Mouse (Mus musculus) CH12.LX (cell line): Measurements from ENCODE around the gene Tmem245. TPM values are rescaled to one million over a fixed set of nuclear protein-coding genes. Genes with fewer than 3 reads are reported as not detected.
A peak's percentile ranks its signal among the peaks of the same experiment; 100 is the strongest.

Experiments
- DNase-seq: peaks from one replicate; pipeline ENCODE4 v3.0.0-alpha.2; 2013; ENCODE audit errors: extremely low read depth
- H3K27ac ChIP-seq: 2 replicates; pipeline ENCODE4 v1.5.1; 2012; ENCODE audit warnings: low read depth, mild to moderate bottlenecking, control low read depth, moderate library complexity; ENCODE audit not compliant: insufficient read depth
- H3K27me3 ChIP-seq: replicated peaks from 2 replicates; pipeline ENCODE3; 2012; ENCODE audit warnings: inconsistent platforms
- H3K36me3 ChIP-seq, 2 experiments: replicated peaks in 1 of 2; 2 replicates each; pipeline versions ENCODE3 to v1.6.1; 2012; ENCODE audit warnings: inconsistent platforms in 1 of 2, low read length in 1 of 2, mild to moderate bottlenecking in 1 of 2, mixed read lengths in 1 of 2, moderate library complexity in 1 of 2; ENCODE audit not compliant: control insufficient read depth in 1 of 2, insufficient read depth in 1 of 2
- H3K4me1 ChIP-seq, 2 experiments: 2 replicates each; pipeline ENCODE4 v1.6.1; 2012; ENCODE audit warnings: inconsistent platforms in 1 of 2, moderate library complexity in 1 of 2; ENCODE audit not compliant: insufficient read depth in 2 of 2, control insufficient read depth in 1 of 2
- H3K4me2 ChIP-seq: 2 replicates; pipeline ENCODE4 v1.6.1; 2012; ENCODE audit warnings: low read depth, mild to moderate bottlenecking, control low read depth; ENCODE audit not compliant: poor library complexity, insufficient read depth, severe bottlenecking
- H3K4me3 ChIP-seq, 3 experiments: fragments of 150-350 bp in 1 of 3; sonication (generic) in 1 of 3; replicated peaks in 1 of 3; 2 replicates each; pipeline versions ENCODE3 to v1.5.1; 2011 to 2012; ENCODE audit warnings: low read depth in 2 of 3, low read length in 2 of 3, mild to moderate bottlenecking in 2 of 3, moderate library complexity in 2 of 3, control low read depth in 1 of 3, improper control_type of control experiment in 1 of 3, inconsistent platforms in 1 of 3, mixed read lengths in 1 of 3; ENCODE audit not compliant: poor library complexity in 1 of 3
- H3K79me2 ChIP-seq: replicated peaks from 2 replicates; pipeline ENCODE4 v1.6.1; 2012; ENCODE audit warnings: mild to moderate bottlenecking, moderate library complexity; ENCODE audit not compliant: control insufficient read depth, poor library complexity, insufficient read depth, severe bottlenecking; ENCODE audit errors: extremely low read depth
- H3K9ac ChIP-seq: 2 replicates; pipeline ENCODE4 v1.6.1; 2012; ENCODE audit warnings: low read depth, mild to moderate bottlenecking, control low read depth, moderate library complexity; ENCODE audit not compliant: insufficient read depth
- H3K9me3 ChIP-seq: replicated peaks from 2 replicates; pipeline ENCODE3; 2012; ENCODE audit warnings: low read length, inconsistent platforms, mixed read lengths
- CHD1 ChIP-seq: IDR thresholded peaks from 2 replicates; pipeline ENCODE4 v1.6.1; 2012; ENCODE audit warnings: low read depth, low read length, improper control_type of control experiment, inconsistent platforms
- CTCF ChIP-seq, 2 experiments: IDR thresholded peaks in 1 of 2; conservative IDR thresholded peaks in 1 of 2; 2 replicates each; pipeline ENCODE4 v1.5.1; 2011 to 2012; ENCODE audit warnings: low read depth in 2 of 2, low read length in 2 of 2, improper control_type of control experiment in 1 of 2, inconsistent platforms in 1 of 2, mild to moderate bottlenecking in 1 of 2, moderate library complexity in 1 of 2
- EP300 ChIP-seq: IDR thresholded peaks from 2 replicates; pipeline ENCODE4 v1.6.1; 2011; ENCODE audit warnings: low read length, improper control_type of control experiment
- GABPA ChIP-seq: IDR thresholded peaks from 2 replicates; pipeline ENCODE4 v1.6.1; 2012; ENCODE audit warnings: low read depth, low read length, improper control_type of control experiment, inconsistent platforms; ENCODE audit not compliant: insufficient replicate concordance
- JUN ChIP-seq: IDR thresholded peaks from 2 replicates; pipeline ENCODE4 v1.6.1; 2011; ENCODE audit warnings: low read depth, mild to moderate bottlenecking, low read length, improper control_type of control experiment, moderate library complexity; ENCODE audit not compliant: insufficient read depth
- MAZ ChIP-seq: IDR thresholded peaks from 2 replicates; pipeline ENCODE4 v1.6.1; 2012; ENCODE audit warnings: low read depth, mild to moderate bottlenecking, inconsistent platforms, low read length, improper control_type of control experiment, moderate library complexity
- MXI1 ChIP-seq: IDR thresholded peaks from 2 replicates; pipeline ENCODE4 v1.6.1; 2011; ENCODE audit warnings: mild to moderate bottlenecking, low read depth, low read length, improper control_type of control experiment
- MYC ChIP-seq: IDR thresholded peaks from 2 replicates; pipeline ENCODE4 v1.6.1; 2011; ENCODE audit warnings: low read depth, mild to moderate bottlenecking, improper control_type of control experiment, low read length
- NELFE ChIP-seq: IDR thresholded peaks from 2 replicates; pipeline ENCODE4 v1.6.1; 2011; ENCODE audit warnings: low read depth, low read length, improper control_type of control experiment
- NRF1 ChIP-seq: IDR thresholded peaks from 2 replicates; pipeline ENCODE4 v1.6.1; 2014; ENCODE audit warnings: low read depth, mild to moderate bottlenecking, inconsistent platforms, low read length, improper control_type of control experiment, moderate library complexity
- SIN3A ChIP-seq: IDR thresholded peaks from 2 replicates; pipeline ENCODE4 v1.6.1; 2012; ENCODE audit warnings: low read length, improper control_type of control experiment, inconsistent platforms
- UBTF ChIP-seq: IDR thresholded peaks from 2 replicates; pipeline ENCODE4 v1.6.1; 2012; ENCODE audit warnings: low read depth, mild to moderate bottlenecking, inconsistent platforms, low read length, improper control_type of control experiment, moderate library complexity
- USF1 ChIP-seq: IDR thresholded peaks from 2 replicates; pipeline ENCODE4 v1.6.1; 2014; ENCODE audit warnings: low read depth, mild to moderate bottlenecking, inconsistent platforms, low read length, improper control_type of control experiment
- USF2 ChIP-seq: conservative IDR thresholded peaks from 2 replicates; pipeline ENCODE4 v1.6.1; 2011; ENCODE audit warnings: low read depth, low read length, improper control_type of control experiment
- ZC3H11A ChIP-seq: IDR thresholded peaks from 2 replicates; pipeline ENCODE4 v1.6.1; 2012; ENCODE audit warnings: low read depth, mild to moderate bottlenecking, inconsistent platforms, low read length, improper control_type of control experiment
- dilution Hi-C: fragments of 300-500 bp; cut with MboI; formaldehyde crosslinking; loops from 2 replicates; pipeline ENCODE4 v1.14.3; 2020; ENCODE audit warnings: low sequenced_read_pairs; ENCODE audit not compliant: extremely low pct_unique_long_range_greater_than_20kb, extremely low pct_ligation_motif_present
- in situ Hi-C: fragments of 300-500 bp; cut with MboI; formaldehyde crosslinking; loops from 3 replicates; pipeline ENCODE4 v1.14.3; 2019; ENCODE audit warnings: low sequenced_read_pairs, low pct_ligation_motif_present, low pct_unique_long_range_greater_than_20kb, mixed read lengths
- polyA plus RNA-seq: library from polyadenylated mRNA; unstranded; fragments of >175 nt; gene quantifications from 2 replicates; pipeline ENCODE4 v1.2.1, GENCODE M21; 2012; ENCODE audit warnings: low read depth; ENCODE audit not compliant: insufficient read length
- total RNA-seq, 2 experiments: library from RNA; depleted of rRNA; stranded (reverse); fragments of 300-350 nt in 1 of 2; fragments of >200 nt in 1 of 2; gene quantifications; 2 replicates each; pipeline ENCODE4 v1.2.3; 2012 to 2014

Tmem245 gene
- total and polyA plus RNA-seq, 3 experiments: 4.4 to 9.0 (median 5.6) TPM

DNA sequence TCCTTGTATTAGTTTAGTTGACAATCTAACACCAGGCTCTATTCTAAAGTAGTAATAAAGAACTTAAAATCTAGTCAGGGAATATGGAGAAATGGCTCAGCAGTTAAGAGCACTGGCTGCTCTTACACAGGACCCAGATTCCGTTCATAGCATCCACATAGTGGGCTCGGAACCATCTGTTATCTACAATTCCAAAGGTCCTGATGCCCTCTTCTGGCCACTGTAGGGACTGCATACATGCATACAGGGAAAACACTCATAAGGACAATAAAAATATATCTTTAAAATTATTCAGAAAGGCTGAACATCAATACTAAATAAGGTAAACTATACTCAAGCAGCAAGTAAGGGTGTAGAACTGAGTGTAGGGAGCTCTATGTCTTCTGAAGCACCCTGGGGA is 45.6 kb downstream of the Tmem245 start:
- dilution Hi-C loops: no loop called here
- H3K4me1 ChIP-seq: peaks cover 16 to 34% of the 10 kb centered on the region in 2 experiments
- TF ChIP-seq UBTF (no peak), CTCF (conservative IDR thresholded peaks at IDR 0.05 in 1 of 2, IDR thresholded peaks at IDR 0.05 in 1 of 2; ENCODE audit: low read depth in 2 of 2, low read length in 2 of 2) (peak in 1 of 2 experiments; percentile 21; a peak in 2 of 4 replicates)
- TF ChIP-seq, all 38 proteins: peak for 1
- Histone ChIP-seq H3K9ac (no peak overlapping the region), H3K27me3 (no peaks in the 10 kb centered on the region), H3K27ac (no peak overlapping the region), H3K36me3 (peaks cover 40 to 81% of the 10 kb centered on the region in 2 experiments), H3K79me2 (no peaks in the 10 kb centered on the region), H3K4me3 (no peak overlapping the region), H3K4me2 (no peak overlapping the region), H3K9me3 (peaks cover 3% of the 10 kb centered on the region)
- in situ Hi-C loops: no loop called here
- DNase-seq: no peak

DNA sequence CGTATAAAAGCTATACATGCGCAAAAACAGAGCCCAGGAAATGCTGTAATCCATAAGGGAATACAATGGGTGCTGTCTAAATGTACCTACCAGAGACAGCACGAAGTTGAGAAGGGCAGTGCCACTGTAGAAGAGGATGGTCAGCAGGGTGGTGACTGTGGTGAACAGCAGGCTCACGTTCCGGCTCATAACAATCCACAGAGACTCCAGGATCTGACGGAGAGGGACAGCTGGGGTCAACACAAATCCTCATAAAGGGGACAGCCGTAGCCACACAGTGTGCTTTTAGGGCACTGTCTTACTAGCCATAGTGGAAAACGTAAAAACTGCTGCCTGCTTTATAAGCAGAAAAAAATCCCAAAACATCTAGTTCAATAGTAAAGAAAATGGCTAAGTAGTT is 48.0 kb downstream of the Tmem245 start:
- no peak overlapping the region for H3K4me3 ChIP-seq
- dilution Hi-C loops (no loop called here), in situ Hi-C loops (no loop called here)
- no peaks in the 10 kb centered on the region for H3K79me2 ChIP-seq
- no peak overlapping the region for H3K27ac ChIP-seq
- no peaks in the 10 kb centered on the region for H3K27me3 ChIP-seq
- no peak overlapping the region for H3K4me2 ChIP-seq
- peaks cover 3% of the 10 kb centered on the region for H3K9me3 ChIP-seq
- no peak overlapping the region for H3K9ac ChIP-seq
- peaks cover 2 to 9% of the 10 kb centered on the region in 2 experiments; a peak in 3 of 4 replicates for H3K4me1 ChIP-seq
- peaks cover 48 to 81% of the 10 kb centered on the region in 2 experiments for H3K36me3 ChIP-seq
- DNase-seq: no peak
- no peak for TF ChIP-seq MYC

DNA sequence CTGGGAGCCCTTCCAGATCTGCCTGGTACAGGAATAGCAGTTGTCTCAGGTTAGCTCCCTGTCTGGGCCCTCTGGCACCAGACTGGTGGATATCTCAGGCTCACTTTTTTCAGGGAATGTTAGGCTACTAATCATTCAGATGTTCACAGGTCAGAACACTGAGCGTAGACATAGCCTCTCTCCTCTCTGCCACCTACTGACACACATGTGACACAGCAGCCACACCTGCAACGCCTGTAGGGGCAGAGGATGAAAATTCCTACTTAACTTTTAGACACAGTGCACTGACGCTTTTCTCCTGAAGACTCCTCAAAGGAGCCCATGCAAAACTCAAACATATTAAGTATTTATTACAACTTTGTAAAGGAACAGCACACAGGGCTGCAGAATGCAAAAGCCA is 49.7 kb downstream of the Tmem245 start:
- no peak overlapping the region for H3K4me3 ChIP-seq
- H3K27me3 ChIP-seq: no peaks in the 10 kb centered on the region
- peaks cover 39 to 67% of the 10 kb centered on the region in 2 experiments for H3K36me3 ChIP-seq
- H3K4me2 ChIP-seq: no peak overlapping the region
- no peak overlapping the region for H3K9ac ChIP-seq
- H3K27ac ChIP-seq: no peak overlapping the region
- DNase-seq: no peak
- H3K9me3 ChIP-seq: peaks cover 3% of the 10 kb centered on the region
- TF ChIP-seq EP300 (no peak), JUN (no peak), CTCF (conservative IDR thresholded peaks at IDR 0.05 in 1 of 2, IDR thresholded peaks at IDR 0.05 in 1 of 2; ENCODE audit: low read depth in 2 of 2, low read length in 2 of 2) (peak in 1 of 2 experiments; percentile 20; a peak in 2 of 4 replicates)
- TF ChIP-seq, all 38 proteins: peak for 1
- no peaks in the 10 kb centered on the region for H3K79me2 ChIP-seq
- dilution Hi-C loops: no loop called here
- peaks cover 0 to 13% of the 10 kb centered on the region in 2 experiments; a peak in 2 of 4 replicates for H3K4me1 ChIP-seq
- in situ Hi-C loops: no loop called here

DNA sequence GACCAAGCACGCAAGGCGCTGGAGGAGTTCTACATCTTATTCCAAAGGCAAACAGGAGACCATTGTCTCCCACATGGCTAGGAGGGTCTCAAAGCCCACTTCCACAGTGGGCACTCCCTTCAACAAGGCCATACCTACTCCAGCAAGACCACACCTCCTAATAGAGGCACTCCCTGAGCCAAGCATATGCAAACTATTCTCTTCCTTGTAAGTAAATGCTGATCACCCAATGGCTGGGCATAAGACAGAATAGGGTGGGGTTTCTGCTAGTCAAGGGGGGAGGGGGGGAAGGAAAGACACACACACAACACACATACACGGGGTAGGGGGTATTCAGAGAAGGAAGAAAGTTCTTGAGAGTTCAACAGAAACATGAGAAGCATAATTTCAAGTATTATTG is 53.0 kb downstream of the Tmem245 start:
- Histone ChIP-seq H3K79me2 (no peaks in the 10 kb centered on the region), H3K27ac (no peak overlapping the region), H3K9ac (no peak overlapping the region), H3K4me3 (no peak overlapping the region), H3K36me3 (peaks cover 34 to 56% of the 10 kb centered on the region in 2 experiments), H3K9me3 (no peaks in the 10 kb centered on the region), H3K4me2 (no peak overlapping the region), H3K4me1 (peaks cover 2 to 24% of the 10 kb centered on the region in 2 experiments; a peak in 3 of 4 replicates), H3K27me3 (no peaks in the 10 kb centered on the region)
- in situ Hi-C loops (no loop called here), dilution Hi-C loops (no loop called here)
- no peak for DNase-seq
- TF ChIP-seq NRF1 (no peak), NELFE (no peak), MYC (no peak), USF2 (no peak), SIN3A (no peak), MXI1 (no peak), USF1 (no peak), EP300 (no peak), GABPA (no peak), CTCF (conservative IDR thresholded peaks at IDR 0.05 in 1 of 2, IDR thresholded peaks at IDR 0.05 in 1 of 2; ENCODE audit: low read depth in 2 of 2, low read length in 2 of 2) (no peak), ZC3H11A (no peak), MAZ (no peak), CHD1 (no peak)
